Mouse (Mus musculus) megakaryocyte, embryonic 14.5 days (primary cell): ENCODE data around the gene Sec24a.

Source experiments
- FLI1 ChIP-seq: IDR thresholded peaks from 2 replicates; pipeline ENCODE4 v1.6.1; 2012; ENCODE audit warnings: low read length, inconsistent platforms, mixed read lengths
- GATA1 ChIP-seq: IDR thresholded peaks from 3 replicates; pipeline ENCODE4 v1.6.1; 2012; ENCODE audit warnings: mixed read lengths, low read length, inconsistent platforms, borderline replicate concordance

DNA sequence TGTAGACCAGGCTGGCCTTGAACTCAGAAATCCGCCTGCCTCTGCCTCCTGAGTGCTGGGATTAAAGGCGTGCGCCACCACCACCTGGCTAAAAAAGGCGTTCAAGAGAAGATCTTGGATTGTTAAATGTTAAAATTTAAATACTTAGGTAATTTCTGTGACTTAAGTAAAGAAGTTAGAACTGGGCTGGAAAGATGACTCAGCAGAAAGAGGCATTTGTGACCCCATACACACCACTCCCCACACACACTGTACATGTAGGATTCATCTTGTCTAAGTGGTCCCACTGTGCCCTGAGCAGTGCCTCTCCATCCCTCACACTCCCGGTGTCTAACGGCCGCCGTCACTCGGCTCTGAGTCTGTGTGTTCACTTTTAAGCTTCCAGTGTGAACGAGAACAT, 57.0 kb downstream of the Sec24a start:
- TF ChIP-seq GATA1 (no peak), FLI1 (no peak)
